Mouse (Mus musculus) MEL (cell line): Measurements from ENCODE around the gene Rhd. TPM values are rescaled to one million over a fixed set of nuclear protein-coding genes. Genes with fewer than 3 reads are reported as not detected.

Source experiments
- DNase-seq: peaks from one replicate; pipeline ENCODE4 v3.0.0; 2011; ENCODE audit warnings: low read depth, low spot score
- H3K27ac ChIP-seq: 2 replicates; pipeline ENCODE4 v1.5.1; 2012; ENCODE audit warnings: low read depth, mild to moderate bottlenecking, control low read depth, low read length, moderate library complexity; ENCODE audit not compliant: control insufficient read depth
- H3K27me3 ChIP-seq, 2 experiments: fragments of 150-350 bp in 1 of 2; sonication (generic) in 1 of 2; 2 replicates each; pipeline ENCODE4 v1.6.1; 2012; ENCODE audit warnings: low read length in 2 of 2, mild to moderate bottlenecking in 2 of 2, improper control_type of control experiment in 1 of 2, moderate library complexity in 1 of 2; ENCODE audit not compliant: insufficient read depth in 2 of 2, control insufficient read depth in 1 of 2
- H3K36me3 ChIP-seq, 2 experiments: 2 replicates each; pipeline ENCODE4 v1.6.1; 2012 to 2014; ENCODE audit warnings: low read length in 2 of 2, improper control_type of control experiment in 1 of 2, inconsistent platforms in 1 of 2, mild to moderate bottlenecking in 1 of 2; ENCODE audit not compliant: insufficient read depth in 2 of 2, control insufficient read depth in 1 of 2
- H3K4me1 ChIP-seq, 2 experiments: fragments of 150-350 bp in 1 of 2; sonication (generic) in 1 of 2; 2 replicates each; pipeline ENCODE4 v1.6.1; 2012; ENCODE audit warnings: low read length in 2 of 2, improper control_type of control experiment in 1 of 2, mild to moderate bottlenecking in 1 of 2; ENCODE audit not compliant: insufficient read depth in 2 of 2, control insufficient read depth in 1 of 2
- H3K4me3 ChIP-seq, 2 experiments: fragments of 150-350 bp in 1 of 2; sonication (generic) in 1 of 2; 2 replicates each; pipeline ENCODE4 v1.5.1; 2012; ENCODE audit warnings: low read depth in 2 of 2, low read length in 2 of 2, mild to moderate bottlenecking in 2 of 2, moderate library complexity in 2 of 2, control low read depth in 1 of 2, improper control_type of control experiment in 1 of 2; ENCODE audit not compliant: control insufficient read depth in 1 of 2, insufficient read depth in 1 of 2
- H3K79me2 ChIP-seq: 2 replicates; pipeline ENCODE4 v1.6.1; 2012; ENCODE audit warnings: mild to moderate bottlenecking, low read length, moderate library complexity; ENCODE audit not compliant: control insufficient read depth, poor library complexity, insufficient read depth
- H3K9ac ChIP-seq: 2 replicates; pipeline ENCODE4 v1.6.1; 2012; ENCODE audit warnings: low read depth, mild to moderate bottlenecking, control low read depth, low read length, moderate library complexity; ENCODE audit not compliant: control insufficient read depth, poor library complexity, severe bottlenecking
- H3K9me3 ChIP-seq: fragments of 150-350 bp; sonication (generic); replicated peaks from 2 replicates; pipeline ENCODE4 v1.6.1; 2012; ENCODE audit warnings: mild to moderate bottlenecking, low read length, improper control_type of control experiment, moderate library complexity; ENCODE audit not compliant: insufficient read depth
- BHLHE40 ChIP-seq: IDR thresholded peaks from 2 replicates; pipeline ENCODE4 v1.6.1; 2012; ENCODE audit warnings: low read depth, mild to moderate bottlenecking, inconsistent platforms, low read length, improper control_type of control experiment, borderline replicate concordance
- CHD1 ChIP-seq: IDR thresholded peaks from 2 replicates; pipeline ENCODE4 v1.6.1; 2012; ENCODE audit warnings: low read depth, mild to moderate bottlenecking, inconsistent platforms, low read length, improper control_type of control experiment
- CTCF ChIP-seq, 3 experiments: IDR thresholded peaks in 2 of 3; conservative IDR thresholded peaks in 1 of 3; 2 replicates each; pipeline ENCODE4 v1.5.1; 2011 to 2012; ENCODE audit warnings: low read length in 3 of 3, low read depth in 2 of 3, mild to moderate bottlenecking in 2 of 3, improper control_type of control experiment in 1 of 3, inconsistent platforms in 1 of 3, mixed read lengths in 1 of 3, moderate library complexity in 1 of 3; ENCODE audit not compliant: control insufficient read depth in 1 of 3, insufficient read depth in 1 of 3, poor library complexity in 1 of 3, severe bottlenecking in 1 of 3
- ELF1 ChIP-seq: IDR thresholded peaks from 2 replicates; pipeline ENCODE4 v1.6.1; 2014; ENCODE audit warnings: low read depth, mild to moderate bottlenecking, inconsistent platforms, low read length, improper control_type of control experiment, moderate library complexity
- EP300 ChIP-seq, 2 experiments: IDR thresholded peaks; 2 replicates each; pipeline ENCODE4 v1.6.1; 2011; ENCODE audit warnings: improper control_type of control experiment in 2 of 2, low read length in 2 of 2, low read depth in 1 of 2, mild to moderate bottlenecking in 1 of 2
- GATA1 ChIP-seq: IDR thresholded peaks from 2 replicates; pipeline ENCODE4 v1.6.1; 2011; ENCODE audit warnings: low read depth, low read length, improper control_type of control experiment
- JUND ChIP-seq: IDR thresholded peaks from 2 replicates; pipeline ENCODE4 v1.6.1; 2011; ENCODE audit warnings: low read depth, mild to moderate bottlenecking, improper control_type of control experiment, low read length
- KAT2A ChIP-seq: conservative IDR thresholded peaks from 2 replicates; pipeline ENCODE4 v1.6.1; 2012; ENCODE audit warnings: low read depth, low read length, improper control_type of control experiment, inconsistent platforms
- MXI1 ChIP-seq: IDR thresholded peaks from 2 replicates; pipeline ENCODE4 v1.6.1; 2011; ENCODE audit warnings: mild to moderate bottlenecking, low read depth, low read length, improper control_type of control experiment
- MYB ChIP-seq: IDR thresholded peaks from 2 replicates; pipeline ENCODE4 v1.6.1; 2011; ENCODE audit warnings: mild to moderate bottlenecking, low read depth, low read length, improper control_type of control experiment
- MYC ChIP-seq: IDR thresholded peaks from 2 replicates; pipeline ENCODE4 v1.6.1; 2011; ENCODE audit warnings: low read depth, mild to moderate bottlenecking, low read length, improper control_type of control experiment, moderate library complexity
- NELFE ChIP-seq: IDR thresholded peaks from 2 replicates; pipeline ENCODE4 v1.6.1; 2011; ENCODE audit warnings: low read depth, low read length, improper control_type of control experiment
- POLR2AphosphoS2 ChIP-seq: IDR thresholded peaks from 2 replicates; pipeline ENCODE4 v1.6.1; 2011; ENCODE audit warnings: low read length, improper control_type of control experiment
- RAD21 ChIP-seq: IDR thresholded peaks from 2 replicates; pipeline ENCODE4 v1.6.1; 2011; ENCODE audit warnings: mild to moderate bottlenecking, low read depth, low read length, improper control_type of control experiment
- RCOR1 ChIP-seq: IDR thresholded peaks from 2 replicates; pipeline ENCODE4 v1.6.1; 2012; ENCODE audit warnings: low read depth, mild to moderate bottlenecking, inconsistent platforms, low read length, improper control_type of control experiment
- SIN3A ChIP-seq: IDR thresholded peaks from 2 replicates; pipeline ENCODE4 v1.6.1; 2012; ENCODE audit warnings: low read length, improper control_type of control experiment, inconsistent platforms
- SMC3 ChIP-seq: IDR thresholded peaks from 2 replicates; pipeline ENCODE4 v1.6.1; 2011; ENCODE audit warnings: low read depth, low read length, improper control_type of control experiment
- TAL1 ChIP-seq: IDR thresholded peaks from 2 replicates; pipeline ENCODE4 v1.6.1; 2012; ENCODE audit warnings: mild to moderate bottlenecking, inconsistent platforms, low read length, moderate library complexity, mixed read lengths
- TCF12 ChIP-seq: IDR thresholded peaks from 2 replicates; pipeline ENCODE4 v1.6.1; 2014; ENCODE audit warnings: low read depth, mild to moderate bottlenecking, inconsistent platforms, low read length, improper control_type of control experiment, moderate library complexity
- USF1 ChIP-seq: IDR thresholded peaks from 2 replicates; pipeline ENCODE4 v1.6.1; 2014; ENCODE audit warnings: low read depth, mild to moderate bottlenecking, inconsistent platforms, low read length, improper control_type of control experiment, moderate library complexity
- ZC3H11A ChIP-seq: IDR thresholded peaks from 2 replicates; pipeline ENCODE4 v1.6.1; 2012; ENCODE audit warnings: low read depth, mild to moderate bottlenecking, inconsistent platforms, low read length, improper control_type of control experiment
- ZKSCAN1 ChIP-seq: IDR thresholded peaks from 2 replicates; pipeline ENCODE4 v1.6.1; 2012; ENCODE audit warnings: low read depth, mild to moderate bottlenecking, inconsistent platforms, low read length, improper control_type of control experiment, moderate library complexity
- ZMIZ1 ChIP-seq: IDR thresholded peaks from 2 replicates; pipeline ENCODE4 v1.6.1; 2012; ENCODE audit warnings: low read depth, mild to moderate bottlenecking, inconsistent platforms, low read length, improper control_type of control experiment, moderate library complexity
- ZNF384 ChIP-seq: IDR thresholded peaks from 2 replicates; pipeline ENCODE4 v1.6.1; 2012; ENCODE audit warnings: low read depth, mild to moderate bottlenecking, inconsistent platforms, low read length, improper control_type of control experiment
- polyA plus RNA-seq, 2 experiments: library from polyadenylated mRNA; stranded (reverse) in 1 of 2; unstranded in 1 of 2; fragments of >175 nt in 1 of 2; fragments of >200 nt in 1 of 2; gene quantifications; 2 replicates each; pipeline versions ENCODE4 v1.2.1 to v1.2.4; 2012; ENCODE audit warnings: low replicate concordance in 2 of 2, low read depth in 1 of 2; ENCODE audit not compliant: insufficient read length in 2 of 2, insufficient read depth in 1 of 2, missing spikeins in 1 of 2
- total RNA-seq: library from RNA; depleted of rRNA; stranded (reverse); fragments of 300-350 nt; gene quantifications from 2 replicates; pipeline ENCODE4 v1.2.3, GENCODE M21; 2012

Rhd gene
- total and polyA plus RNA-seq, 3 experiments: 49.9 to 176 TPM; not detected in 1

DNA sequence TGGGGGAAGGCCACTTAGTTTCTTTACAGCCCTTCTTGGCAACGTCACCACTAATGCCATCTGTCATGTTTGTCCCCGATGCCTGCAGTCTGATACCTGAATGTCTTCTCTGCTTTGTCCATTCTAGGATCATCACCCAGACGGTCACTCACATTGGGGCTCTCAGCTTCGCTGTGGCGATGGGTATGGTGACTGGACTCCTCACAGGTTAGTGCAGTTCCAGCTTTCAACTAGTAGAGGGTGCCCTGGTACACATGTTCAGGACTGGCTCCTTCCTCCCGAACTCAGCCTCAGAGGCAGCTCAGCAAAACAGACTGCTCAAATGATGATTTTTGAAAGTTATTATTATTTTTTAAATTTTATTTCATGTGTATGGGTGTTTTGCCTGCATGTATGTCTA lies 27.8 kb downstream of the Rhd start:
- DNase-seq: no peak
- Histone ChIP-seq H3K9ac (no peak overlapping the region), H3K4me3 (no peak overlapping the region), H3K9me3 (no peaks in the 10 kb centered on the region), H3K36me3 (peaks cover 0 to 5% of the 10 kb centered on the region in 2 experiments; a peak in 2 of 4 replicates), H3K4me1 (no peaks in the 10 kb centered on the region), H3K79me2 (no peaks in the 10 kb centered on the region), H3K27ac (no peak overlapping the region), H3K27me3 (no peaks in the 10 kb centered on the region)
- TF ChIP-seq ZKSCAN1 (no peak), USF1 (no peak), ZNF384 (no peak), KAT2A (no peak), GATA1 (no peak), JUND (no peak), TAL1 (no peak), RCOR1 (no peak), MYB (no peak), BHLHE40 (no peak), ZMIZ1 (no peak)

DNA sequence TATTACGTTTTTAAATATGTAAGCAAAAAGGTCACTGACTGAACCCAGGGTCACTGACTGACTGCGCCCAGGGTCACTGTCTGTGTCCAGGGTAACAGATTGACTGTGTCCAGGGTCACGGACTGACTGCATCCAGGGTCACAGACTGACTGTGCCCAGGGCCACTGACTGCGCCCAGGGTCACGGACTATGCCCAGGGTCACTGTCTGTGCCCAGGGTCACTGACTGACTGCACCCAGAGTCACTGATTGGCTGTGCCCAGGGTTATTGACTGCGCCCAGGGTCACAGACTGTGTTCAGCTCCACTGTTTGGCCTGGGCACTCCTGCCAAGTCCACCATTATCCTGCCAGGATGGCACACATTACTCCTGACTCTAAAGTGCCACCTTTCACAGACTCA lies 32.9 kb downstream of the Rhd start:
- peaks cover 0 to 10% of the 10 kb centered on the region in 2 experiments; a peak in 2 of 4 replicates for H3K36me3 ChIP-seq
- DNase-seq: no peak
- H3K9ac ChIP-seq: no peak overlapping the region
- H3K27me3 ChIP-seq: no peaks in the 10 kb centered on the region
- no peaks in the 10 kb centered on the region for H3K9me3 ChIP-seq
- H3K4me3 ChIP-seq: no peak overlapping the region
- H3K4me1 ChIP-seq: no peaks in the 10 kb centered on the region
- H3K79me2 ChIP-seq: no peaks in the 10 kb centered on the region
- H3K27ac ChIP-seq: no peak overlapping the region
- TF ChIP-seq SIN3A (no peak), ZC3H11A (no peak), ZKSCAN1 (no peak), RAD21 (no peak), SMC3 (no peak), TCF12 (no peak), MXI1 (no peak), GATA1 (no peak)
- TF ChIP-seq, all 39 proteins: peak for 0

- no peaks in the 10 kb centered on the region for H3K79me2 ChIP-seq
- H3K36me3 ChIP-seq: peaks cover 0 to 12% of the 10 kb centered on the region in 2 experiments; a peak in 2 of 4 replicates
- H3K9ac ChIP-seq: no peak overlapping the region
- no peaks in the 10 kb centered on the region for H3K27me3 ChIP-seq
- H3K27ac ChIP-seq: no peak overlapping the region
- H3K9me3 ChIP-seq: no peaks in the 10 kb centered on the region
- no peak overlapping the region for H3K4me3 ChIP-seq
- DNase-seq: no peak
- TF ChIP-seq ZMIZ1 (no peak), POLR2AphosphoS2 (no peak), NELFE (no peak), MXI1 (no peak), ZKSCAN1 (no peak), MYC (no peak), CHD1 (no peak), EP300 (IDR thresholded peaks at IDR 0.05; ENCODE audit: low read depth in 1 of 2, low read length in 2 of 2) (no peak), CTCF (IDR thresholded peaks at IDR 0.05 in 2 of 3, conservative IDR thresholded peaks at IDR 0.05 in 1 of 3; ENCODE audit: control insufficient read depth in 1 of 3, insufficient read depth in 1 of 3, low read depth in 2 of 3, low read length in 3 of 3, poor library complexity in 1 of 3, severe bottlenecking in 1 of 3) (no peak), RCOR1 (no peak), SMC3 (no peak), ELF1 (no peak)
- H3K4me1 ChIP-seq: no peaks in the 10 kb centered on the region
Observed at GRCm38 (mm10) chr4:134901126-134901525, 36.8 kb downstream of the Rhd start.
